Mouse (Mus musculus): ENCODE results near the gene Asf1a. TPM values are rescaled to one million over a fixed set of nuclear protein-coding genes. Genes with fewer than 3 reads are reported as not detected.

The Asf1a gene
- polyA plus RNA-seq (2014; fragmentation: Illumina TruSeq; extraction: RNeasy Lipid Tissue Mini Kit (QIAGEN cat#74804)), result 207 TPM

GRCm38 (mm10) chr10:53596677-53597120, at the start of gene Asf1a:
Gene Asf1a, plus strand, starts transcription at chr10:53596757.

GRCm38 (mm10) chr10:53630339-53630738, 33.8 kb downstream of the Asf1a start, which contains the start of gene Mcm9:
Gene Mcm9, minus strand, starts transcription at chr10:53630439.

Other genes starting within 250 kb of the Asf1a start
- 32.1 TPM for gene Cep85l, start 216.8 kb upstream of the Asf1a start, polyA plus RNA-seq (2014; fragmentation: Illumina TruSeq; extraction: RNeasy Lipid Tissue Mini Kit (QIAGEN cat#74804))
- 15.3 TPM for gene Mcm9, start 33.7 kb downstream of the Asf1a start, polyA plus RNA-seq (2014; fragmentation: Illumina TruSeq; extraction: RNeasy Lipid Tissue Mini Kit (QIAGEN cat#74804))
- 6.9 TPM for gene Fam184a, start 154.4 kb downstream of the Asf1a start, polyA plus RNA-seq (2014; fragmentation: Illumina TruSeq; extraction: RNeasy Lipid Tissue Mini Kit (QIAGEN cat#74804))

All from ovary, adult 10 weeks (tissue).